Mouse (Mus musculus) heart, embryonic 11.5 days (tissue): ENCODE measurements around the gene Cobl. TPM values are rescaled to one million over a fixed set of nuclear protein-coding genes. Genes with fewer than 3 reads are reported as not detected.
A peak's percentile ranks its signal among the peaks of the same experiment; 100 is the strongest.

Source experiments
- ATAC-seq: fragments of 200-750 bp; cut with Nextera tagmentation; replicated peaks from 2 replicates; pipeline ENCODE4 v1.8.0; 2017; ENCODE audit warnings: moderate library complexity; ENCODE audit not compliant: insufficient number of reproducible peaks, low FRiP score, low TSS enrichment
- H3K27ac ChIP-seq: fragments of 300-500 bp; sonication (generic); 2 replicates; pipeline ENCODE4 v1.5.1; 2014; ENCODE audit warnings: mild to moderate bottlenecking, low read depth, low read length
- H3K27me3 ChIP-seq: fragments of 300-500 bp; sonication (generic); 2 replicates; pipeline ENCODE4 v1.6.1; 2014; ENCODE audit warnings: mild to moderate bottlenecking, low read length, mixed read lengths; ENCODE audit not compliant: control insufficient read depth, insufficient read depth
- H3K36me3 ChIP-seq: fragments of 300-500 bp; sonication (generic); 2 replicates; pipeline ENCODE4 v1.6.1; 2014; ENCODE audit warnings: mild to moderate bottlenecking, low read length, moderate library complexity, mixed read lengths; ENCODE audit not compliant: control insufficient read depth, insufficient read depth
- H3K4me1 ChIP-seq: fragments of 300-500 bp; sonication (generic); 2 replicates; pipeline ENCODE4 v1.6.1; 2014; ENCODE audit warnings: low read length; ENCODE audit not compliant: control insufficient read depth, insufficient read depth
- H3K4me2 ChIP-seq: fragments of 300-500 bp; sonication (generic); 2 replicates; pipeline ENCODE4 v1.6.1; 2014; ENCODE audit warnings: mild to moderate bottlenecking, moderate library complexity
- H3K4me3 ChIP-seq: fragments of 300-500 bp; sonication (generic); 2 replicates; pipeline ENCODE4 v1.5.1; 2014; ENCODE audit warnings: low read depth, low read length
- H3K9ac ChIP-seq: fragments of 300-500 bp; sonication (generic); 2 replicates; pipeline ENCODE4 v1.6.1; 2014; ENCODE audit warnings: mild to moderate bottlenecking, low read depth, low read length, moderate library complexity
- H3K9me3 ChIP-seq: fragments of 300-500 bp; sonication (generic); replicated peaks from 2 replicates; pipeline ENCODE4 v1.6.1; 2016; ENCODE audit warnings: low read length; ENCODE audit not compliant: control insufficient read depth
- WGBS: fragments of 180-500 bp; shearing (Covaris S2); extraction: QIAGEN DNeasy Blood & Tissue Kit; methylation state at CpG from one replicate; pipeline ENCODE4 v1.1.7; 2014; ENCODE audit not compliant: insufficient replicate concordance; 5-methylcytosine and 5-hydroxymethylcytosine counted together
- polyA plus RNA-seq: library from polyadenylated mRNA; unstranded; fragments of >200 nt; fragmentation: Nextera tagmentation; extraction: Ambion mirVana; gene quantifications from 2 replicates; pipeline ENCODE4 v1.2.1, GENCODE M21; 2014

Cobl gene
- polyA plus RNA-seq, 1 experiment from 2014 or later, result 31.4 TPM

GRCm38 (mm10) chr11:12435905-12436304 is 28.9 kb downstream of the Cobl start:
- Histone ChIP-seq H3K4me3 (no peak overlapping the region), H3K27me3 (no peaks in the 10 kb centered on the region), H3K4me2 (no peak overlapping the region), H3K36me3 (no peaks in the 10 kb centered on the region), H3K9ac (no peak overlapping the region), H3K4me1 (peaks cover 8% of the 10 kb centered on the region; the same call in 1 of the 2 replicates), H3K9me3 (no peaks in the 10 kb centered on the region), H3K27ac (no peak overlapping the region)
- ATAC-seq, result no peak
- 74% methylated on average over 3 of the region's 3 CpGs for WGBS

- peaks cover 8% of the 10 kb centered on the region for H3K4me1 ChIP-seq
- H3K27me3 ChIP-seq, result no peaks in the 10 kb centered on the region
- no peak for ATAC-seq
- H3K36me3 ChIP-seq, result no peaks in the 10 kb centered on the region
- H3K9ac ChIP-seq, result 0 out of 2 replicates have a peak overlapping the region, but pooled peaks have one; percentile 36
- H3K4me2 ChIP-seq, result peak overlapping the region; percentile 38
- 29% methylated on average over 4 of the region's 4 CpGs for WGBS
- peak overlapping the region; percentile 65 for H3K27ac ChIP-seq
- H3K4me3 ChIP-seq, result no peak overlapping the region
- no peaks in the 10 kb centered on the region for H3K9me3 ChIP-seq
Observed at GRCm38 (mm10) chr11:12435018-12435417, 29.7 kb downstream of the Cobl start.

- Histone ChIP-seq H3K27me3 (no peaks in the 10 kb centered on the region), H3K4me1 (peaks cover 12% of the 10 kb centered on the region), H3K9ac (no peak overlapping the region), H3K27ac (peak overlapping the region; percentile 65), H3K36me3 (no peaks in the 10 kb centered on the region), H3K4me3 (no peak overlapping the region), H3K9me3 (no peaks in the 10 kb centered on the region), H3K4me2 (peak overlapping the region; percentile 38)
- 44% methylated on average over 4 of the region's 4 CpGs for WGBS
- peak; percentile 72; the same call in 1 of the 2 replicates for ATAC-seq
Observed at GRCm38 (mm10) chr11:12434597-12434996, 30.2 kb downstream of the Cobl start.

- Histone ChIP-seq H3K4me1 (peaks cover 12% of the 10 kb centered on the region), H3K9ac (no peak overlapping the region), H3K4me2 (no peak overlapping the region), H3K36me3 (no peaks in the 10 kb centered on the region), H3K9me3 (no peaks in the 10 kb centered on the region), H3K4me3 (no peak overlapping the region), H3K27me3 (no peaks in the 10 kb centered on the region), H3K27ac (no peak overlapping the region)
- 68% methylated on average over 2 of the region's 2 CpGs for WGBS
- no peak for ATAC-seq
Observed at GRCm38 (mm10) chr11:12431911-12432310, 32.8 kb downstream of the Cobl start.

GRCm38 (mm10) chr11:12430231-12431041 is 34.3 kb downstream of the Cobl start:
- no peak; the same call in 1 of the 2 replicates for ATAC-seq
- Histone ChIP-seq H3K9me3 (no peaks in the 10 kb centered on the region), H3K4me3 (no peak overlapping the region), H3K4me2 (no peak overlapping the region), H3K27ac (peak overlapping the region; percentile 62), H3K9ac (no peak overlapping the region), H3K27me3 (no peaks in the 10 kb centered on the region), H3K4me1 (peaks cover 12% of the 10 kb centered on the region), H3K36me3 (no peaks in the 10 kb centered on the region)
- WGBS, result 26% methylated on average over 4 of the region's 4 CpGs

- WGBS, result 76% methylated on average over 5 of the region's 5 CpGs
- no peaks in the 10 kb centered on the region for H3K27me3 ChIP-seq
- H3K4me3 ChIP-seq, result no peak overlapping the region
- H3K9me3 ChIP-seq, result no peaks in the 10 kb centered on the region
- peaks cover 9% of the 10 kb centered on the region for H3K4me1 ChIP-seq
- no peak for ATAC-seq
- H3K4me2 ChIP-seq, result no peak overlapping the region
- H3K36me3 ChIP-seq, result no peaks in the 10 kb centered on the region
- no peak overlapping the region for H3K9ac ChIP-seq
- H3K27ac ChIP-seq, result no peak overlapping the region
Observed at GRCm38 (mm10) chr11:12426746-12427145, 38.0 kb downstream of the Cobl start.

GRCm38 (mm10) chr11:12424205-12424604 is 40.6 kb downstream of the Cobl start:
- ATAC-seq, result 0 out of 2 replicates have a peak, but pooled peaks have one; percentile 26
- whole genome bisulfite sequencing, result 59% methylated on average over 2 of the region's 2 CpGs
- H3K4me2 ChIP-seq, result no peak overlapping the region
- H3K4me3 ChIP-seq, result no peak overlapping the region
- H3K36me3 ChIP-seq, result no peaks in the 10 kb centered on the region
- H3K9me3 ChIP-seq, result no peaks in the 10 kb centered on the region
- no peak overlapping the region for H3K27ac ChIP-seq
- H3K27me3 ChIP-seq, result no peaks in the 10 kb centered on the region
- H3K9ac ChIP-seq, result no peak overlapping the region
- H3K4me1 ChIP-seq, result peaks cover 5% of the 10 kb centered on the region; the same call in 1 of the 2 replicates

- ATAC-seq, result no peak
- Histone ChIP-seq H3K27me3 (no peaks in the 10 kb centered on the region), H3K4me2 (no peak overlapping the region), H3K4me3 (no peak overlapping the region), H3K9me3 (no peaks in the 10 kb centered on the region), H3K9ac (no peak overlapping the region), H3K27ac (no peak overlapping the region), H3K4me1 (peaks cover 5% of the 10 kb centered on the region; the same call in 1 of the 2 replicates), H3K36me3 (no peaks in the 10 kb centered on the region)
- WGBS, result 63% methylated on average over 5 of the region's 5 CpGs
Observed at GRCm38 (mm10) chr11:12421183-12421582, 43.6 kb downstream of the Cobl start.

GRCm38 (mm10) chr11:12420146-12420545 is 44.6 kb downstream of the Cobl start:
- ATAC-seq, result no peak
- 66% methylated on average over 3 of the region's 3 CpGs for WGBS
- H3K36me3 ChIP-seq, result no peaks in the 10 kb centered on the region

More at GRCm38 (mm10) chr11:12420146-12420545, 44.6 kb downstream of the Cobl start:
- Histone ChIP-seq H3K4me3 (no peak overlapping the region), H3K9ac (no peak overlapping the region), H3K4me1 (peaks cover 5% of the 10 kb centered on the region; the same call in 1 of the 2 replicates), H3K9me3 (no peaks in the 10 kb centered on the region), H3K27ac (no peak overlapping the region), H3K4me2 (no peak overlapping the region), H3K27me3 (no peaks in the 10 kb centered on the region)
